Mouse (Mus musculus) CH12.LX (cell line): ENCODE results near the gene Txndc2. TPM values are rescaled to one million over a fixed set of nuclear protein-coding genes. Genes with fewer than 3 reads are reported as not detected.
A peak's percentile ranks its signal among the peaks of the same experiment; 100 is the strongest.

Source experiments
- DNase-seq: peaks from one replicate; pipeline ENCODE4 v3.0.0-alpha.2; 2013; ENCODE audit errors: extremely low read depth
- H3K27ac ChIP-seq: 2 replicates; pipeline ENCODE4 v1.5.1; 2012; ENCODE audit warnings: low read depth, mild to moderate bottlenecking, control low read depth, moderate library complexity; ENCODE audit not compliant: insufficient read depth
- H3K27me3 ChIP-seq: replicated peaks from 2 replicates; pipeline ENCODE3; 2012; ENCODE audit warnings: inconsistent platforms
- H3K36me3 ChIP-seq, 2 experiments: replicated peaks in 1 of 2; 2 replicates each; pipeline versions ENCODE3 to v1.6.1; 2012; ENCODE audit warnings: inconsistent platforms in 1 of 2, low read length in 1 of 2, mild to moderate bottlenecking in 1 of 2, mixed read lengths in 1 of 2, moderate library complexity in 1 of 2; ENCODE audit not compliant: control insufficient read depth in 1 of 2, insufficient read depth in 1 of 2
- H3K4me1 ChIP-seq, 2 experiments: 2 replicates each; pipeline ENCODE4 v1.6.1; 2012; ENCODE audit warnings: inconsistent platforms in 1 of 2, moderate library complexity in 1 of 2; ENCODE audit not compliant: insufficient read depth in 2 of 2, control insufficient read depth in 1 of 2
- H3K4me2 ChIP-seq: 2 replicates; pipeline ENCODE4 v1.6.1; 2012; ENCODE audit warnings: low read depth, mild to moderate bottlenecking, control low read depth; ENCODE audit not compliant: poor library complexity, insufficient read depth, severe bottlenecking
- H3K4me3 ChIP-seq, 3 experiments: fragments of 150-350 bp in 1 of 3; sonication (generic) in 1 of 3; replicated peaks in 1 of 3; 2 replicates each; pipeline versions ENCODE3 to v1.5.1; 2011 to 2012; ENCODE audit warnings: low read depth in 2 of 3, low read length in 2 of 3, mild to moderate bottlenecking in 2 of 3, moderate library complexity in 2 of 3, control low read depth in 1 of 3, improper control_type of control experiment in 1 of 3, inconsistent platforms in 1 of 3, mixed read lengths in 1 of 3; ENCODE audit not compliant: poor library complexity in 1 of 3
- H3K79me2 ChIP-seq: replicated peaks from 2 replicates; pipeline ENCODE4 v1.6.1; 2012; ENCODE audit warnings: mild to moderate bottlenecking, moderate library complexity; ENCODE audit not compliant: control insufficient read depth, poor library complexity, insufficient read depth, severe bottlenecking; ENCODE audit errors: extremely low read depth
- H3K9ac ChIP-seq: 2 replicates; pipeline ENCODE4 v1.6.1; 2012; ENCODE audit warnings: low read depth, mild to moderate bottlenecking, control low read depth, moderate library complexity; ENCODE audit not compliant: insufficient read depth
- H3K9me3 ChIP-seq: replicated peaks from 2 replicates; pipeline ENCODE3; 2012; ENCODE audit warnings: low read length, inconsistent platforms, mixed read lengths
- BHLHE40 ChIP-seq: IDR thresholded peaks from 2 replicates; pipeline ENCODE4 v1.6.1; 2011; ENCODE audit warnings: mild to moderate bottlenecking, low read depth, low read length, improper control_type of control experiment
- CHD2 ChIP-seq: IDR thresholded peaks from 2 replicates; pipeline ENCODE4 v1.6.1; 2011; ENCODE audit warnings: low read length, improper control_type of control experiment
- CTCF ChIP-seq, 2 experiments: IDR thresholded peaks in 1 of 2; conservative IDR thresholded peaks in 1 of 2; 2 replicates each; pipeline ENCODE4 v1.5.1; 2011 to 2012; ENCODE audit warnings: low read depth in 2 of 2, low read length in 2 of 2, improper control_type of control experiment in 1 of 2, inconsistent platforms in 1 of 2, mild to moderate bottlenecking in 1 of 2, moderate library complexity in 1 of 2
- ELF1 ChIP-seq: IDR thresholded peaks from 2 replicates; pipeline ENCODE4 v1.6.1; 2014; ENCODE audit warnings: low read depth, mild to moderate bottlenecking, inconsistent platforms, low read length, improper control_type of control experiment
- EP300 ChIP-seq: IDR thresholded peaks from 2 replicates; pipeline ENCODE4 v1.6.1; 2011; ENCODE audit warnings: low read length, improper control_type of control experiment
- GABPA ChIP-seq: IDR thresholded peaks from 2 replicates; pipeline ENCODE4 v1.6.1; 2012; ENCODE audit warnings: low read depth, low read length, improper control_type of control experiment, inconsistent platforms; ENCODE audit not compliant: insufficient replicate concordance
- HCFC1 ChIP-seq: IDR thresholded peaks from 2 replicates; pipeline ENCODE4 v1.6.1; 2012; ENCODE audit warnings: low read depth, mild to moderate bottlenecking, inconsistent platforms, low read length, improper control_type of control experiment
- IRF4 ChIP-seq: IDR thresholded peaks from 2 replicates; pipeline ENCODE4 v1.6.1; 2014; ENCODE audit warnings: low read depth, mild to moderate bottlenecking, inconsistent platforms, low read length, improper control_type of control experiment
- JUND ChIP-seq: conservative IDR thresholded peaks from 2 replicates; pipeline ENCODE4 v1.6.1; 2011; ENCODE audit warnings: low read depth, low read length, improper control_type of control experiment
- KAT2A ChIP-seq: IDR thresholded peaks from 2 replicates; pipeline ENCODE4 v1.6.1; 2012; ENCODE audit warnings: low read length, improper control_type of control experiment, inconsistent platforms; ENCODE audit not compliant: insufficient replicate concordance
- MAFK ChIP-seq: IDR thresholded peaks from 2 replicates; pipeline ENCODE4 v1.6.1; 2011; ENCODE audit warnings: low read length, improper control_type of control experiment; ENCODE audit not compliant: insufficient replicate concordance
- MAX ChIP-seq: IDR thresholded peaks from 2 replicates; pipeline ENCODE4 v1.6.1; 2011; ENCODE audit warnings: low read length, improper control_type of control experiment
- MAZ ChIP-seq: IDR thresholded peaks from 2 replicates; pipeline ENCODE4 v1.6.1; 2012; ENCODE audit warnings: low read depth, mild to moderate bottlenecking, inconsistent platforms, low read length, improper control_type of control experiment, moderate library complexity
- MEF2A ChIP-seq: IDR thresholded peaks from 2 replicates; pipeline ENCODE4 v1.6.1; 2014; ENCODE audit warnings: low read depth, mild to moderate bottlenecking, inconsistent platforms, low read length, improper control_type of control experiment, borderline replicate concordance
- MXI1 ChIP-seq: IDR thresholded peaks from 2 replicates; pipeline ENCODE4 v1.6.1; 2011; ENCODE audit warnings: mild to moderate bottlenecking, low read depth, low read length, improper control_type of control experiment
- NELFE ChIP-seq: IDR thresholded peaks from 2 replicates; pipeline ENCODE4 v1.6.1; 2011; ENCODE audit warnings: low read depth, low read length, improper control_type of control experiment
- NRF1 ChIP-seq: IDR thresholded peaks from 2 replicates; pipeline ENCODE4 v1.6.1; 2014; ENCODE audit warnings: low read depth, mild to moderate bottlenecking, inconsistent platforms, low read length, improper control_type of control experiment, moderate library complexity
- POLR2AphosphoS2 ChIP-seq: IDR thresholded peaks from 2 replicates; pipeline ENCODE4 v1.6.1; 2011; ENCODE audit warnings: low read depth, low read length, improper control_type of control experiment
- SIN3A ChIP-seq: IDR thresholded peaks from 2 replicates; pipeline ENCODE4 v1.6.1; 2012; ENCODE audit warnings: low read length, improper control_type of control experiment, inconsistent platforms
- SMC3 ChIP-seq: IDR thresholded peaks from 2 replicates; pipeline ENCODE4 v1.6.1; 2011; ENCODE audit warnings: low read depth, low read length, improper control_type of control experiment
- TBP ChIP-seq: conservative IDR thresholded peaks from 2 replicates; pipeline ENCODE4 v1.6.1; 2011; ENCODE audit warnings: low read depth, low read length, improper control_type of control experiment
- TCF12 ChIP-seq: IDR thresholded peaks from 2 replicates; pipeline ENCODE4 v1.6.1; 2014; ENCODE audit warnings: low read depth, mild to moderate bottlenecking, inconsistent platforms, low read length, improper control_type of control experiment
- UBTF ChIP-seq: IDR thresholded peaks from 2 replicates; pipeline ENCODE4 v1.6.1; 2012; ENCODE audit warnings: low read depth, mild to moderate bottlenecking, inconsistent platforms, low read length, improper control_type of control experiment, moderate library complexity
- USF1 ChIP-seq: IDR thresholded peaks from 2 replicates; pipeline ENCODE4 v1.6.1; 2014; ENCODE audit warnings: low read depth, mild to moderate bottlenecking, inconsistent platforms, low read length, improper control_type of control experiment
- USF2 ChIP-seq: conservative IDR thresholded peaks from 2 replicates; pipeline ENCODE4 v1.6.1; 2011; ENCODE audit warnings: low read depth, low read length, improper control_type of control experiment
- ZC3H11A ChIP-seq: IDR thresholded peaks from 2 replicates; pipeline ENCODE4 v1.6.1; 2012; ENCODE audit warnings: low read depth, mild to moderate bottlenecking, inconsistent platforms, low read length, improper control_type of control experiment
- ZKSCAN1 ChIP-seq: IDR thresholded peaks from 2 replicates; pipeline ENCODE4 v1.6.1; 2012; ENCODE audit warnings: low read depth, inconsistent platforms, low read length, improper control_type of control experiment, borderline replicate concordance
- ZMIZ1 ChIP-seq: IDR thresholded peaks from 2 replicates; pipeline ENCODE4 v1.6.1; 2012; ENCODE audit warnings: low read depth, mild to moderate bottlenecking, inconsistent platforms, low read length, improper control_type of control experiment
- ZNF384 ChIP-seq: IDR thresholded peaks from 2 replicates; pipeline ENCODE4 v1.6.1; 2012; ENCODE audit warnings: low read depth, low read length, improper control_type of control experiment, inconsistent platforms
- dilution Hi-C: fragments of 300-500 bp; cut with MboI; formaldehyde crosslinking; loops from 2 replicates; pipeline ENCODE4 v1.14.3; 2020; ENCODE audit warnings: low sequenced_read_pairs; ENCODE audit not compliant: extremely low pct_unique_long_range_greater_than_20kb, extremely low pct_ligation_motif_present
- in situ Hi-C: fragments of 300-500 bp; cut with MboI; formaldehyde crosslinking; loops from 3 replicates; pipeline ENCODE4 v1.14.3; 2019; ENCODE audit warnings: low sequenced_read_pairs, low pct_ligation_motif_present, low pct_unique_long_range_greater_than_20kb, mixed read lengths
- polyA plus RNA-seq: library from polyadenylated mRNA; unstranded; fragments of >175 nt; gene quantifications from 2 replicates; pipeline ENCODE4 v1.2.1, GENCODE M21; 2012; ENCODE audit warnings: low read depth; ENCODE audit not compliant: insufficient read length
- total RNA-seq, 2 experiments: library from RNA; depleted of rRNA; stranded (reverse); fragments of 300-350 nt in 1 of 2; fragments of >200 nt in 1 of 2; gene quantifications; 2 replicates each; pipeline ENCODE4 v1.2.3; 2012 to 2014

The Txndc2 gene
- total and polyA plus RNA-seq, 3 experiments: not detected

- Histone ChIP-seq H3K9me3 (no peaks in the 10 kb centered on the region), H3K4me3 (no peak overlapping the region), H3K27ac (no peak overlapping the region), H3K4me1 (peaks cover 5% of the 10 kb centered on the region in 2 experiments; a peak in 1 of 4 replicates), H3K36me3 (no peaks in the 10 kb centered on the region), H3K79me2 (no peaks in the 10 kb centered on the region), H3K27me3 (no peaks in the 10 kb centered on the region), H3K4me2 (no peak overlapping the region), H3K9ac (no peak overlapping the region)
- dilution Hi-C loops (no loop called here), in situ Hi-C loops (no loop called here)
- TF ChIP-seq GABPA (no peak), ZC3H11A (no peak), MXI1 (no peak), IRF4 (no peak), POLR2AphosphoS2 (no peak), HCFC1 (no peak), KAT2A (no peak), TBP (peak; percentile 98), CHD2 (no peak), NELFE (no peak), UBTF (peak; percentile 100), SMC3 (no peak), NRF1 (no peak), MEF2A (no peak), MAZ (no peak), MAFK (no peak)
- DNase-seq: peak; percentile 9
Observed at GRCm38 (mm10) chr17:65650598-65650997, 8.6 kb upstream of the Txndc2 start.

GRCm38 (mm10) chr17:65649175-65649493, 7.2 kb upstream of the Txndc2 start:
- in situ Hi-C loops: no loop called here
- no peak overlapping the region for H3K9ac ChIP-seq
- no peak overlapping the region for H3K27ac ChIP-seq
- no peak overlapping the region for H3K4me2 ChIP-seq
- TF ChIP-seq JUND (no peak), EP300 (no peak), NELFE (no peak), CTCF (conservative IDR thresholded peaks at IDR 0.05 in 1 of 2, IDR thresholded peaks at IDR 0.05 in 1 of 2; ENCODE audit: low read depth in 2 of 2, low read length in 2 of 2) (no peak), USF1 (no peak), USF2 (no peak), TCF12 (no peak), ELF1 (no peak), MXI1 (no peak), SIN3A (no peak), ZKSCAN1 (no peak), BHLHE40 (no peak), HCFC1 (no peak), ZMIZ1 (no peak), ZNF384 (no peak), MAX (no peak), MAZ (no peak), POLR2AphosphoS2 (no peak), TBP (no peak)
- DNase-seq: no peak
- dilution Hi-C loops: no loop called here
- no peaks in the 10 kb centered on the region for H3K36me3 ChIP-seq
- H3K4me1 ChIP-seq: peaks cover 5% of the 10 kb centered on the region in 2 experiments; a peak in 1 of 4 replicates
- H3K9me3 ChIP-seq: no peaks in the 10 kb centered on the region
- no peak overlapping the region for H3K4me3 ChIP-seq
- H3K79me2 ChIP-seq: no peaks in the 10 kb centered on the region
- no peaks in the 10 kb centered on the region for H3K27me3 ChIP-seq
